Mouse (Mus musculus) bone marrow macrophage, adult 2 months (primary cell): ENCODE results near the gene Hdgf. TPM values are rescaled to one million over a fixed set of nuclear protein-coding genes. Genes with fewer than 3 reads are reported as not detected.
A peak's percentile ranks its signal among the peaks of the same experiment; 100 is the strongest.

ENCODE experiments used
- H3K27ac ChIP-seq: 2 replicates; pipeline ENCODE4 v1.5.1; 2012; ENCODE audit warnings: low read depth, low read length; ENCODE audit not compliant: insufficient read depth
- H3K4me1 ChIP-seq: 2 replicates; pipeline ENCODE4 v1.6.1; 2012; ENCODE audit warnings: low read length; ENCODE audit not compliant: control insufficient read depth, insufficient read depth
- H3K4me3 ChIP-seq: 2 replicates; pipeline ENCODE4 v1.5.1; 2012; ENCODE audit warnings: mild to moderate bottlenecking, low read length, moderate library complexity; ENCODE audit not compliant: insufficient read depth
- CTCF ChIP-seq: IDR thresholded peaks from 2 replicates; pipeline ENCODE4 v1.5.1; 2012; ENCODE audit warnings: low read depth, mild to moderate bottlenecking, low read length, moderate library complexity
- POLR2A ChIP-seq: IDR thresholded peaks from 2 replicates; pipeline ENCODE4 v1.6.1; 2012; ENCODE audit warnings: mild to moderate bottlenecking, low read depth, low read length, borderline replicate concordance
- polyA plus RNA-seq: library from polyadenylated mRNA; stranded (reverse); fragments of >200 nt; gene quantifications from 2 replicates; pipeline ENCODE4 v1.2.4, GENCODE M21; 2012; ENCODE audit not compliant: missing spikeins, insufficient read depth, insufficient read length

The Hdgf gene
- polyA plus RNA-seq, 1 experiment: 170 TPM

- H3K4me1 ChIP-seq: peaks cover 6% of the 10 kb centered on the region; the same call in 1 of the 2 replicates
- no peak overlapping the region for H3K4me3 ChIP-seq
- no peak for TF ChIP-seq CTCF
- no peak overlapping the region for H3K27ac ChIP-seq
Measured at GRCm38 (mm10) chr3:87944838-87945600, 38.9 kb downstream of the Hdgf start.

GRCm38 (mm10) chr3:87945781-87946540 is 39.8 kb downstream of the Hdgf start:
- TF ChIP-seq POLR2A (no peak), CTCF (no peak)
- H3K4me1 ChIP-seq: peaks cover 6% of the 10 kb centered on the region; the same call in 1 of the 2 replicates
- H3K4me3 ChIP-seq: no peak overlapping the region
- H3K27ac ChIP-seq: no peak overlapping the region

GRCm38 (mm10) chr3:87946541-87946860 is 40.4 kb downstream of the Hdgf start:
- TF ChIP-seq POLR2A (no peak), CTCF (no peak)
- H3K4me3 ChIP-seq: no peak overlapping the region
- H3K27ac ChIP-seq: no peak overlapping the region
- H3K4me1 ChIP-seq: peaks cover 6% of the 10 kb centered on the region; the same call in 1 of the 2 replicates

GRCm38 (mm10) chr3:87947056-87947810 is 41.1 kb downstream of the Hdgf start:
- Histone ChIP-seq H3K4me3 (0 out of 2 replicates have a peak overlapping the region, but pooled peaks have one; percentile 3), H3K4me1 (peaks cover 6% of the 10 kb centered on the region; the same call in 1 of the 2 replicates), H3K27ac (no peak overlapping the region)
- TF ChIP-seq POLR2A: no peak

GRCm38 (mm10) chr3:87947811-87948199 is 41.7 kb downstream of the Hdgf start:
- peaks cover 6% of the 10 kb centered on the region; the same call in 1 of the 2 replicates for H3K4me1 ChIP-seq
- H3K27ac ChIP-seq: no peak overlapping the region
- no peak overlapping the region for H3K4me3 ChIP-seq
- TF ChIP-seq POLR2A: no peak
- TF ChIP-seq CTCF: no peak

- Histone ChIP-seq H3K4me3 (no peak within 1 kb of the TSS; the same call in 1 of the 2 replicates), H3K27ac (no peak within 1 kb of the TSS), H3K4me1 (peaks cover 6% of the 10 kb centered on the region; the same call in 1 of the 2 replicates)
- TF ChIP-seq CTCF (no peak), POLR2A (no peak)
Measured at GRCm38 (mm10) chr3:87948378-87949265, 42.5 kb downstream of the Hdgf start, which contains the start of gene Crabp2. Gene Crabp2, plus strand, starts transcription at chr3:87948666.

GRCm38 (mm10) chr3:87949266-87949954 is 43.3 kb downstream of the Hdgf start:
- H3K4me3 ChIP-seq: no peak overlapping the region
- TF ChIP-seq POLR2A: no peak
- TF ChIP-seq CTCF: no peak
- no peak overlapping the region for H3K27ac ChIP-seq
- peaks cover 6% of the 10 kb centered on the region; the same call in 1 of the 2 replicates for H3K4me1 ChIP-seq

- Histone ChIP-seq H3K4me1 (peaks cover 6% of the 10 kb centered on the region; the same call in 1 of the 2 replicates), H3K4me3 (no peak overlapping the region), H3K27ac (no peak overlapping the region)
- TF ChIP-seq CTCF: no peak
- no peak for TF ChIP-seq POLR2A
Measured at GRCm38 (mm10) chr3:87949955-87950515, 43.9 kb downstream of the Hdgf start.

GRCm38 (mm10) chr3:87951946-87952345 is 45.8 kb downstream of the Hdgf start:
- peaks cover 1% of the 10 kb centered on the region; the same call in 1 of the 2 replicates for H3K4me1 ChIP-seq
- TF ChIP-seq CTCF: no peak
- no peak for TF ChIP-seq POLR2A
- no peak overlapping the region for H3K4me3 ChIP-seq

More at GRCm38 (mm10) chr3:87951946-87952345, 45.8 kb downstream of the Hdgf start:
- H3K27ac ChIP-seq: no peak overlapping the region
